Mouse (Mus musculus): ENCODE measurements around the gene C530008M17Rik.

- no peak for TF ChIP-seq POLR2A (IDR thresholded peaks at IDR 0.05; ENCODE audit: borderline replicate concordance, low read depth, low read length)
- TF ChIP-seq CTCF (IDR thresholded peaks at IDR 0.05; ENCODE audit: low read depth, low read length), result no peak
These were observed 85.2 kb downstream of the C530008M17Rik start for GRCm38 (mm10) chr5:76741463-76741862.

All from bone marrow macrophage, adult 2 months (primary cell).